Mouse (Mus musculus) MEL (cell line): ENCODE results near the gene Gstm4. TPM values are rescaled to one million over a fixed set of nuclear protein-coding genes. Genes with fewer than 3 reads are reported as not detected.

Source experiments
- DNase-seq: peaks from one replicate; pipeline ENCODE4 v3.0.0; 2011; ENCODE audit warnings: low read depth, low spot score
- H3K27ac ChIP-seq: 2 replicates; pipeline ENCODE4 v1.5.1; 2012; ENCODE audit warnings: low read depth, mild to moderate bottlenecking, control low read depth, low read length, moderate library complexity; ENCODE audit not compliant: control insufficient read depth
- H3K27me3 ChIP-seq, 2 experiments: fragments of 150-350 bp in 1 of 2; sonication (generic) in 1 of 2; 2 replicates each; pipeline ENCODE4 v1.6.1; 2012; ENCODE audit warnings: low read length in 2 of 2, mild to moderate bottlenecking in 2 of 2, improper control_type of control experiment in 1 of 2, moderate library complexity in 1 of 2; ENCODE audit not compliant: insufficient read depth in 2 of 2, control insufficient read depth in 1 of 2
- H3K36me3 ChIP-seq, 2 experiments: 2 replicates each; pipeline ENCODE4 v1.6.1; 2012 to 2014; ENCODE audit warnings: low read length in 2 of 2, improper control_type of control experiment in 1 of 2, inconsistent platforms in 1 of 2, mild to moderate bottlenecking in 1 of 2; ENCODE audit not compliant: insufficient read depth in 2 of 2, control insufficient read depth in 1 of 2
- H3K4me1 ChIP-seq, 2 experiments: fragments of 150-350 bp in 1 of 2; sonication (generic) in 1 of 2; 2 replicates each; pipeline ENCODE4 v1.6.1; 2012; ENCODE audit warnings: low read length in 2 of 2, improper control_type of control experiment in 1 of 2, mild to moderate bottlenecking in 1 of 2; ENCODE audit not compliant: insufficient read depth in 2 of 2, control insufficient read depth in 1 of 2
- H3K4me3 ChIP-seq, 2 experiments: fragments of 150-350 bp in 1 of 2; sonication (generic) in 1 of 2; 2 replicates each; pipeline ENCODE4 v1.5.1; 2012; ENCODE audit warnings: low read depth in 2 of 2, low read length in 2 of 2, mild to moderate bottlenecking in 2 of 2, moderate library complexity in 2 of 2, control low read depth in 1 of 2, improper control_type of control experiment in 1 of 2; ENCODE audit not compliant: control insufficient read depth in 1 of 2, insufficient read depth in 1 of 2
- H3K79me2 ChIP-seq: 2 replicates; pipeline ENCODE4 v1.6.1; 2012; ENCODE audit warnings: mild to moderate bottlenecking, low read length, moderate library complexity; ENCODE audit not compliant: control insufficient read depth, poor library complexity, insufficient read depth
- H3K9ac ChIP-seq: 2 replicates; pipeline ENCODE4 v1.6.1; 2012; ENCODE audit warnings: low read depth, mild to moderate bottlenecking, control low read depth, low read length, moderate library complexity; ENCODE audit not compliant: control insufficient read depth, poor library complexity, severe bottlenecking
- H3K9me3 ChIP-seq: fragments of 150-350 bp; sonication (generic); replicated peaks from 2 replicates; pipeline ENCODE4 v1.6.1; 2012; ENCODE audit warnings: mild to moderate bottlenecking, low read length, improper control_type of control experiment, moderate library complexity; ENCODE audit not compliant: insufficient read depth
- CHD1 ChIP-seq: IDR thresholded peaks from 2 replicates; pipeline ENCODE4 v1.6.1; 2012; ENCODE audit warnings: low read depth, mild to moderate bottlenecking, inconsistent platforms, low read length, improper control_type of control experiment
- CHD2 ChIP-seq: IDR thresholded peaks from 2 replicates; pipeline ENCODE4 v1.6.1; 2011; ENCODE audit warnings: low read length, improper control_type of control experiment
- E2F4 ChIP-seq: IDR thresholded peaks from 2 replicates; pipeline ENCODE4 v1.6.1; 2011; ENCODE audit warnings: low read depth, low read length, improper control_type of control experiment, borderline replicate concordance
- ELF1 ChIP-seq: IDR thresholded peaks from 2 replicates; pipeline ENCODE4 v1.6.1; 2014; ENCODE audit warnings: low read depth, mild to moderate bottlenecking, inconsistent platforms, low read length, improper control_type of control experiment, moderate library complexity
- EP300 ChIP-seq, 2 experiments: IDR thresholded peaks; 2 replicates each; pipeline ENCODE4 v1.6.1; 2011; ENCODE audit warnings: improper control_type of control experiment in 2 of 2, low read length in 2 of 2, low read depth in 1 of 2, mild to moderate bottlenecking in 1 of 2
- GABPA ChIP-seq: IDR thresholded peaks from 2 replicates; pipeline ENCODE4 v1.6.1; 2012; ENCODE audit warnings: low read depth, mild to moderate bottlenecking, inconsistent platforms, low read length, improper control_type of control experiment, moderate library complexity
- HCFC1 ChIP-seq: IDR thresholded peaks from 2 replicates; pipeline ENCODE4 v1.6.1; 2012; ENCODE audit warnings: low read depth, mild to moderate bottlenecking, inconsistent platforms, low read length, improper control_type of control experiment, moderate library complexity
- MAFK ChIP-seq: IDR thresholded peaks from 2 replicates; pipeline ENCODE4 v1.6.1; 2011; ENCODE audit warnings: low read depth, mild to moderate bottlenecking, low read length, improper control_type of control experiment, borderline replicate concordance
- MAX ChIP-seq: IDR thresholded peaks from 2 replicates; pipeline ENCODE4 v1.6.1; 2011; ENCODE audit warnings: low read length, improper control_type of control experiment
- MAZ ChIP-seq: IDR thresholded peaks from 2 replicates; pipeline ENCODE4 v1.6.1; 2012; ENCODE audit warnings: low read depth, mild to moderate bottlenecking, inconsistent platforms, low read length, improper control_type of control experiment
- MEF2A ChIP-seq: IDR thresholded peaks from 2 replicates; pipeline ENCODE4 v1.6.1; 2014; ENCODE audit warnings: low read depth, mild to moderate bottlenecking, inconsistent platforms, low read length, improper control_type of control experiment; ENCODE audit not compliant: poor library complexity, insufficient replicate concordance, severe bottlenecking; ENCODE audit errors: extremely low read depth
- MXI1 ChIP-seq: IDR thresholded peaks from 2 replicates; pipeline ENCODE4 v1.6.1; 2011; ENCODE audit warnings: mild to moderate bottlenecking, low read depth, low read length, improper control_type of control experiment
- MYC ChIP-seq: IDR thresholded peaks from 2 replicates; pipeline ENCODE4 v1.6.1; 2011; ENCODE audit warnings: low read depth, mild to moderate bottlenecking, low read length, improper control_type of control experiment, moderate library complexity
- NELFE ChIP-seq: IDR thresholded peaks from 2 replicates; pipeline ENCODE4 v1.6.1; 2011; ENCODE audit warnings: low read depth, low read length, improper control_type of control experiment
- NRF1 ChIP-seq: IDR thresholded peaks from 2 replicates; pipeline ENCODE4 v1.6.1; 2014; ENCODE audit warnings: low read depth, mild to moderate bottlenecking, inconsistent platforms, low read length, improper control_type of control experiment, moderate library complexity; ENCODE audit not compliant: poor library complexity, insufficient read depth, severe bottlenecking
- POLR2A ChIP-seq, 2 experiments: IDR thresholded peaks; 2 replicates each; pipeline ENCODE4 v1.6.1; 2011 to 2012; ENCODE audit warnings: low read length in 2 of 2, mild to moderate bottlenecking in 2 of 2, control low read depth in 1 of 2, improper control_type of control experiment in 1 of 2, low read depth in 1 of 2, moderate library complexity in 1 of 2; ENCODE audit not compliant: control insufficient read depth in 1 of 2, insufficient read depth in 1 of 2, poor library complexity in 1 of 2
- SIN3A ChIP-seq: IDR thresholded peaks from 2 replicates; pipeline ENCODE4 v1.6.1; 2012; ENCODE audit warnings: low read length, improper control_type of control experiment, inconsistent platforms
- TAL1 ChIP-seq: IDR thresholded peaks from 2 replicates; pipeline ENCODE4 v1.6.1; 2012; ENCODE audit warnings: mild to moderate bottlenecking, inconsistent platforms, low read length, moderate library complexity, mixed read lengths
- UBTF ChIP-seq: IDR thresholded peaks from 2 replicates; pipeline ENCODE4 v1.6.1; 2012; ENCODE audit warnings: low read depth, mild to moderate bottlenecking, inconsistent platforms, low read length, improper control_type of control experiment, moderate library complexity, borderline replicate concordance; ENCODE audit not compliant: insufficient read depth
- ZMIZ1 ChIP-seq: IDR thresholded peaks from 2 replicates; pipeline ENCODE4 v1.6.1; 2012; ENCODE audit warnings: low read depth, mild to moderate bottlenecking, inconsistent platforms, low read length, improper control_type of control experiment, moderate library complexity
- ZNF384 ChIP-seq: IDR thresholded peaks from 2 replicates; pipeline ENCODE4 v1.6.1; 2012; ENCODE audit warnings: low read depth, mild to moderate bottlenecking, inconsistent platforms, low read length, improper control_type of control experiment
- polyA plus RNA-seq, 2 experiments: library from polyadenylated mRNA; stranded (reverse) in 1 of 2; unstranded in 1 of 2; fragments of >175 nt in 1 of 2; fragments of >200 nt in 1 of 2; gene quantifications; 2 replicates each; pipeline versions ENCODE4 v1.2.1 to v1.2.4; 2012; ENCODE audit warnings: low replicate concordance in 2 of 2, low read depth in 1 of 2; ENCODE audit not compliant: insufficient read length in 2 of 2, insufficient read depth in 1 of 2, missing spikeins in 1 of 2
- total RNA-seq: library from RNA; depleted of rRNA; stranded (reverse); fragments of 300-350 nt; gene quantifications from 2 replicates; pipeline ENCODE4 v1.2.3, GENCODE M21; 2012

Gstm4 gene
- total and polyA plus RNA-seq, 3 experiments = 1.4 to 7.4 TPM; not detected in 1

GRCm38 (mm10) chr3:108086470-108086979, 41.8 kb upstream of the Gstm4 start, which contains the start of gene Ampd2 (continued):
- TF ChIP-seq UBTF (no peak), TAL1 (no peak), EP300 (IDR thresholded peaks at IDR 0.05; ENCODE audit: low read depth in 1 of 2, low read length in 2 of 2) (no peak), MAFK (no peak), ELF1 (no peak; the same call in 1 of the 2 replicates), GABPA (no peak), MAX (peak; percentile 93)
- TF ChIP-seq, all 39 proteins: peak for 11

DNA sequence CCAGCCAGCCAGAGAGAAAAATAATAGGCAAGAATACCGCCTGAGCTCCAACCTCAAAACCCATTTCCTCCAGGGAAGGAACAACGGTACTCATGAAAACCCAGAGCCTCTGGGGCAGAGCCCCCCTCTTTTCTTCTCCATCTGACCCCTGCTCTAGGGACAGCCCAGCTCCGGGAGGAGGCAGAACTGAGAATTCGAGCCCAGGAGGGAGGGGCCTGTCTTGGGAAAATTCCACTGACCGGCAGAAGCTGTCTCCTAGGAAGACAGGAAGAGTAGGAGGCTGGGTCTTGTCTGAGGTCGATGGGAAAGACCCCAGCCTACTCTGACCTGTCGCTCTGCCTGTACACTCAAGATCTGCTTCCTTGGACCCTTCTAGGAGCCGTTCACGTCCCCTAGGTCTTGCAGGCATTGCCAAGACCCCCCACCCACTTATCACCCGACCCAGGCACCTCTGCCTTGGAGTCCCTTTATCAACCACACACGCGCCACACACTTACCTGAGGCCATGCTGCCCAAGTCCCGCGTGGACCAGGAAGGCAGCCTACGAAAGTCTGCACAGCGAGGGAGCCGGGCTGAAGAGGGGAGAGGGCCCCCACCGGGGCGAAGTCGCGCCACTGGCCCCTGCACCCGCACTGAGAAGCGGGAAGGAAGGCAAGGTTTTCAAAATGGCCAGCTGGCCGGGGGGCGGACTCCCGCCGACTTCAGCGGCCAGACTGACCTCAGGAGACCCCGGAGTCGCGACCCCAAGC, 41.2 kb upstream of the Gstm4 start:
- H3K36me3 ChIP-seq = peaks cover 0 to 34% of the 10 kb centered on the region in 2 experiments; a peak in 2 of 4 replicates
- peak overlapping the region; percentile 81 to 89 for H3K4me3 ChIP-seq
- TF ChIP-seq NRF1 = no peak
- TF ChIP-seq EP300 (IDR thresholded peaks at IDR 0.05; ENCODE audit: low read depth in 1 of 2, low read length in 2 of 2) = 0 out of 4 replicates have a peak, but pooled peaks of 1 of the 2 experiments have one; percentile 5
- peak; percentile 16; the same call in 1 of the 2 replicates for TF ChIP-seq SIN3A
- TF ChIP-seq E2F4 = no peak
- TF ChIP-seq ZMIZ1 = peak; percentile 56
- TF ChIP-seq CHD2 = no peak
- peak; percentile 5; the same call in 1 of the 2 replicates for TF ChIP-seq HCFC1
- TF ChIP-seq ZNF384 = no peak
- TF ChIP-seq NELFE = 0 out of 2 replicates have a peak, but pooled peaks have one; percentile 28
- peak; percentile 91 for TF ChIP-seq CHD1
- H3K9me3 ChIP-seq = no peaks in the 10 kb centered on the region
- peak; percentile 65 for DNase-seq
- peaks cover 53% of the 10 kb centered on the region for H3K79me2 ChIP-seq
- peaks cover 12 to 34% of the 10 kb centered on the region in 2 experiments for H3K4me1 ChIP-seq
- H3K9ac ChIP-seq = peak overlapping the region; percentile 92
- no peaks in the 10 kb centered on the region for H3K27me3 ChIP-seq
- peak overlapping the region; percentile 71 for H3K27ac ChIP-seq

GRCm38 (mm10) chr3:108085281-108085720, 40.6 kb upstream of the Gstm4 start:
- H3K4me1 ChIP-seq = peaks cover 12 to 34% of the 10 kb centered on the region in 2 experiments
- peaks cover 53% of the 10 kb centered on the region for H3K79me2 ChIP-seq
- peak overlapping the region; percentile 71 for H3K27ac ChIP-seq
- no peaks in the 10 kb centered on the region for H3K9me3 ChIP-seq
- peaks cover 0 to 34% of the 10 kb centered on the region in 2 experiments; a peak in 2 of 4 replicates for H3K36me3 ChIP-seq
- H3K9ac ChIP-seq = peak overlapping the region; percentile 92
- no peaks in the 10 kb centered on the region for H3K27me3 ChIP-seq
- peak overlapping the region; percentile 81 to 89 for H3K4me3 ChIP-seq
- DNase-seq = peak; percentile 93
- peak; percentile 61; the same call in 1 of the 2 replicates for TF ChIP-seq HCFC1
- peak; percentile 60; the same call in 1 of the 2 replicates for TF ChIP-seq MXI1
- TF ChIP-seq MAZ = peak; percentile 26; the same call in 1 of the 2 replicates
- peak in 1 of 2 experiments; percentile 45; a peak in 1 of 4 replicates for TF ChIP-seq POLR2A (IDR thresholded peaks at IDR 0.05; ENCODE audit: control insufficient read depth in 1 of 2, insufficient read depth in 1 of 2, low read depth in 1 of 2, low read length in 2 of 2, poor library complexity in 1 of 2)
- TF ChIP-seq NRF1 = no peak
- TF ChIP-seq ELF1 = peak; percentile 94
- no peak for TF ChIP-seq UBTF
- TF ChIP-seq SIN3A = peak; percentile 86
- TF ChIP-seq MYC = 0 out of 2 replicates have a peak, but pooled peaks have one; percentile 19
- no peak for TF ChIP-seq MEF2A
